Mouse (Mus musculus): ENCODE measurements around the gene Notch2.

Notch2 gene

DNA sequence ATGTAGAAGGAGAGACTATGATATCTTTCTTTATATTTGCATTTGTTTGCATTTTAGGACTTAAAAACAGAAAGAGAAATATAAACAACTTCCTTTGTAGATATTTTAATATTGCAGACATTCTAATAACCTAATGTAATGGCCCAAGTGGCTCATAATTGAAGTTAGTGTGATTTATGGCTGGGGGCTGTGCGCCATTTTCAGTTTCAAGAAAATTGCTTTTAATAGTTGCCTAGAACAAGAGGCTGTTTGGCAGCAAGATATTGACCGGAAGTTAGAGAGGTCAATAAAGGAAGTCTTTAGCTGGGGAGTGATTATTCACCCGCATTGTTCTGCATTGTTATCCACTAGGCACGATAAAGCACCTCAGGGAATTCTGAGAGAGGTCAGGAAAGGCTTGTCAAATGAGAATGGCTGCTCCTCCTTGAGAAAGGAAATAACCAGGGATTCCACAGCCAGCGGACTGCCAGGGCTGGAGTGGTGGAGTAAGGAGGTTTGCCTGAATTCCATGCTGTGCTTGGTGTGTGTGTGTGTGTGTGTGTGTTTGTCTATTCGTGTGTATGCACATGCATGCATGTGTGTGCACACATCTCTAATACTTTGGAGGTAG lies 61.4 kb downstream of the Notch2 start:
- no peak for DNase-seq (ENCODE audit: low spot score)

DNA sequence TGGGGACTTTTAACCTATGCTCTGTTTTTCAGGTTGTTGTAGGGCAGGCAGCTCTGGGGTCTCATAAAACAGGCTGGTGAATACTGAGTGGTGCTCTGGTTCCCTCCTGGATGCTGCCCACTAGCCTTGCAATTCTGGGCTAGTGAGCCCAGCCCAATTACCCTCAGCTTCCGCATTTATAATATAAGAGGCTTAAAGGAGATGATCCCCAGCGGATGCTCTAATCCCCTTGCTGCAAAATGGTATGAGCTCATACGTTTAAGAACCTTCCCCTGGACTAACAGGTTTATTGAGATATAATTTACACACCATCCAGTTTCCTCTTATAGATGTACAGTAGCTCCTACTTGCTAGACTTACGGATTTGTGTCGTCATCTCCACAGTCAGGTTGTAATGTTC lies 64.5 kb downstream of the Notch2 start:
- DNase-seq (ENCODE audit: low spot score): no peak

DNA sequence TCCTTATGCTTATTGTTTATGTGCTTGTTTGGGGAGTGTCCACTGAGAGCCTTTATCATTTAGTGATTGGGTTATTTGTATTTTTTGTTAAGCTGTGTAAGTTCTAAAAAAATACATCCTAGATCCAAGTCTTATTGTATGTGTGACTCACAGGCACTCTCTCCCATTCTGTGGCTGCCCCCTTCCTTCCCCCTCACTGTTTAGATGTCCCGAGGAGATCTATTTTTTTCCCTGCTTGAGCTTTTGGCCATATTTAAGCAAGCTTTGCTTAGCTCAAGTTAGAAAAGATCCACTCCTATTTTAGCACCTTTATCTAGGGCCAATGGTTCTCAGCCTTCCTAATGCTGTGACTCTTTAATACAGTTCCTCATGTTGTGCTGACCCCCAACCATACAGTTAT lies 65.5 kb downstream of the Notch2 start:
- no peak for DNase-seq (ENCODE audit: low spot score)

DNA sequence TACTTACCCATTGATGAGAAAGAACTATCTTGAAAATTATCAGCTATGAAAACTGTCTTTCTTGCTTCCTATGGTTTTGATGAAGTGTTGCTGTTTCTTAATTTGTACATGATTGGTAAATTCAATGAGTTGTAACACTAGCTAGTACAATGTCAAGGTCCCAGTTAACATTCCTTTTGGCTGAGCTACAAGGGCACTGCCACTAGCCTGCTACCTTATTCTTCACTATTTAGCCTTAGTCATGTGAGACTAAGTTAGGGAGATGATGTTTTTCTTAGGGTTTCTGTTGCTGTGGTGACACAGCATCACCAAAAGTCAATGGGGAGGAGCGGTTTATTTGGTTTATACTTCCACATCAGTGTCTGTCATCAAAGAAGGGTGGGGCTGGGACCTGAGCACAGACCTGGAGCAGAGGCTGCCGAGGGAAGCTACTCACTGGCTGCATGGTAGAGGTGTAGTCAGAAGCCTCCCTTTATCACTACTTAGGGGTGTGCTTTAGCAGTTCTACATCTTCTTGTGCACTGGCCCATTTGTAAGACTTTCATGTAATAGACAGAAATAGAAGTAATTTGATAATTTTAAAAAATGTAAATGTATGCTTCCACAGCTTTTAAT lies 66.4 kb downstream of the Notch2 start:
- no peak for DNase-seq (ENCODE audit: low spot score)

DNA sequence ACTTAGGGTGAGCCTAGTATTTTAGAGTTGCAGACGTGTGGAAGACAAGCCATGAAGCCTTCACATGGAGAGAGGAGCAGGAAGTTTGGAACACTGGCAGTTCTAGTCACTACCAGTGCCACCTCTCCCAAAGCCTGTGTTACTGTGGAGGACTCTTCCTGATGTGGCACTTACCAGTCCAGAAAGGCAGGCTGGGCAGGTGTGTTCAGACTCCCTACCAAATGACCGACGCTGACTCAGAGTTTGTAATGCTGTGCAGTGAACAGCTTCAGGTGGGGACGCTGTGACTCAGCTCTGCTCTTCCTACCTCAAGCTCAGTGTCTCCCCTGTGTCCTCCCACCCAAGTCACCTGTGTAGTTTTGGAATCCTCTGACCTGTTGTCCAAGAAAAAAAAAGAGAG lies 67.3 kb downstream of the Notch2 start:
- DNase-seq (ENCODE audit: low spot score): no peak

DNA sequence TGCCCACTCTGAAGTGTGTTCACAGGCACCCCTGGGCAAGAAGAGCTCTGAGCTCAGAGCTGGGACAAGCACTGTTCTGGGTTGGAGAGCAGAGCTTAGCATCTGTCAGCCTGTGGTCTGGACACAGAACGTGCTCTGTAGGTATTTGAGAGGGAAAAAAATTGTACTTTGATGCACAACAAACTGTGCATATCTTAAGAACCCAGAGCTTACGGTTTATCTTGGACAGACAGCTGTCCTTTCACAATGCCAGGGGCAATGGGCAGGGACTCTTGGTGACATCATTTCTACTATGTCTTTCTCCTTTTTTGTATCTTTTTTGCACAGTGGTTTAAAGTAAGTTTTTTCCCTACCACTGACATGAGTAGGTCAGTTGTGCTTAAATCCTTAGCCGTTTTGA lies 68.9 kb downstream of the Notch2 start:
- no peak for DNase-seq (ENCODE audit: low spot score)

DNA sequence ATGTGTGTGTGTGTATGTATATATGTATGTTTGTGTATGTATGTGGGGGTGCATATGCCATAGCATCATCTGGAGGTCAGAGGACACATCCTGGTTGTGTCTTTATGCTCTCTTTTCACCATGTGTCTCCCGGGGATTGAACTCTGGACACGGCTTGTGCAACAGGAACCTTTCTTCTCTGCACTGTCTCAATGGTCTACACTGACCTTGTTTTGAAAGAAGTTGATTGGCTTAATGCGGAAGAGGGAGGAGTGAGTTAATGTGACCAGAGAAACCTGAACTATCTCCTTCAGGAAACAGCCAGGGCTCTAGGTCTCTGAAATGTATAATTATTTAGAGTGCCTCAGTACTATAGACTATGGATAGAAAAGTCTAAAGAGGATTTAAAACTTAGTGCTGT lies 69.6 kb downstream of the Notch2 start:
- no peak for DNase-seq (ENCODE audit: low spot score)

DNA sequence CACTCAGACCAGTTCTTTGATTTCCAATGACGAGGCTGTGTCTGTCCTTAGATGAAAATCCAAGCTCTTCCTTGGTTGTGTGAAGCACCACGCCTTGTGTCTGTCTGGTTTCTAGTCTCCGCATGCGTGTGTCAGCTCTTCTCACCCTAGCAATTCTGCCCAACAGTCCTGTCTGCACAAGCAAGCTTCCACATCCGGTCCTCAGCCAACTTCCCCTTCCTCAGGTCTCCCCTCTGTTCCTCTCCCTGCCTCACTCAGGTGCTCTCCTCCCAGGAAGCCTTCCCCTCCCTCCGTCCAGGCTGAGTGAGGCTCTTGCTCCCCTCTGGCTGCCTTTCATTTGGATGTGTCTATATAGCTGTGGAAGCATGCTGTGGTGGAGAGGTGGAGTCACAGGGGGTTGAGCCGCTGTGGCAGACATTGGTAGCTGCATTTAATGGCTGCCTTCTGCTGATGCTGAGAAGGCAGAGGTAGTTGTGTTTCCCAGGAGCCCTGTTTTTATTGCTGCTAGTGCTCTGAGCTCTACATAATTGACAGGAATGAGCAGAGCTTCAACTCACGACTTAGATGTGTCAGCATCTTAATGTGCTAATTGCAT lies 70.8 kb downstream of the Notch2 start:
- no peak for DNase-seq (ENCODE audit: low spot score)

DNA sequence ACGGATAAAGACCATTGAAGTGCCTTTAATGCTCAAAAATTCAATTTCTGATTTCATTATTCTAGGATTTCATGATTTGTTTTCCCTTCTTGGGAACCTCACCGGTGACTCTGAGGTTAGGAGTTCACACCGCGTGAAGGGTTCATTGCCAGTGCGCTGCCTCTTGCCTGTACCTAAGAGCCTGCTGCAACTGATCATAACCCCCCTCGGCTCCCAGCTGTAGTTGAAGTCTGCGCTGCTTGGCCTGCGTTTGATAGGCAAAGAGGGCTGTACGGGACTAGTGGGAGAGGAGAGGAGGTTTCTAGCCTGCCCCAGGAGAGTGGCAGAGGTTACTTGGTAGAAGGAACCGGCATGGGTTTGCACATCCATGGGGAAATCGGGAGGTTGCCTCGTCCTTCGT lies 71.5 kb downstream of the Notch2 start:
- DNase-seq (ENCODE audit: low spot score): no peak

DNA sequence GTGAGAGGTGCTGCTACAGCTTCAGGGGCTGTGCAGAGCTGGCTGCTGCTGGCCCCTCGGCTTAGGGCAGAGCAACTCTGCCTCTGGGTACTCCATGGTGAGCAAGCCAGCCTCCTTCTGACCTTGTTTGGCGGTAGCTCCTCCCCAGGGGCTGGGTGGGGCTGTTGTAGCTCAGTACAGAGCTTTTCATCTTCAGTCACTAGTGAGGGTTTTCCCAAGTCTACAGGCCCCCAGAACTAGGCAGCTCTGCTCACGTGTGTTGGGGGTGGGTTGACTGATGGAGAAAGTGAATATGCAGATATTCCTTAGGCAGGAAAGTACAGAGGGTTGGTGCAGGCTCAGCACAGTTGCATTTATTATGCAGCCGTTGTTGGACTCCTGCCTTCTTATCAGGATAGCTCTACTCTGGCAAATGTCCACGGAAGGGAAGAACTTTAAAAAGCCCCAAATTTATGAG lies 72.5 kb downstream of the Notch2 start:
- DNase-seq (ENCODE audit: low spot score): peak; percentile 67

DNA sequence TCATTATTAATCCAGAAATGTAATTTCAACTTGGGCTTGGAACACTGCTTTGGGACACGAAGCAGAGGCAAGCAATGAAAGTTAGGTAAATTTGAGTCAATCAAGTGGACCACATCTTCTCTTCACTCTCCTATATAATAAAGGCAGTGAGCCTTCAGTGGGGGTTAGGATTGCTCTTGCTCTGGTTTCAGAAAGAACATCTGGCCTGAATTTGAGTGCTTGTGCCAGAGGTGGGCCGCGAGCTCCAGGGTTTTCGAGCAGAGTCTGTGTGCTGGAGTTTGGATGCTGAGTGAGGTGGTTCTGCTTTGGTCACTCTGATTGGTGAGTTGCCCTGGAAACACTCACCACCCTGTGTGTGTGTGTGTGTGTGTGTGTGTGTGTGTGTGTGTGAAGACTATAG lies 73.1 kb downstream of the Notch2 start:
- no peak for DNase-seq (ENCODE audit: low spot score)

DNA sequence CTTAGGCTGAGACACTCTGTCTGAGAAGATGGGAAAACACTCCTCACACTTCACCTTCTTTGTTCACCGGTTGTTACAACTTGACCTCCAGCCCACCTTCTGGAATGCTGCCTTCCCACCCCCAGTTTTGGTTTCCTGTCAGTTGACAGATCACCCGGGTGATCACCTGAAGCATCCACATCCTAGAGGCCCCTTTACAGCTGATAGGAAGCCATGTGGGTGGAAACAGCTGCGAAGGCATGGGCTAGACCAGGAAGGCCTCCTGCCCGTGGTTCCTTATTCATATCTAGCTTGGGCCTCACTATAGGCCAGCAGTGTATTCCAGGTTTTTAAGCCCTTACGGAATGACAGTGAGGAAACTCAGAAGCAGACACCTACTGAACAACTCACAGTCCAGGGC lies 73.5 kb downstream of the Notch2 start:
- no peak for DNase-seq (ENCODE audit: low spot score)

DNA sequence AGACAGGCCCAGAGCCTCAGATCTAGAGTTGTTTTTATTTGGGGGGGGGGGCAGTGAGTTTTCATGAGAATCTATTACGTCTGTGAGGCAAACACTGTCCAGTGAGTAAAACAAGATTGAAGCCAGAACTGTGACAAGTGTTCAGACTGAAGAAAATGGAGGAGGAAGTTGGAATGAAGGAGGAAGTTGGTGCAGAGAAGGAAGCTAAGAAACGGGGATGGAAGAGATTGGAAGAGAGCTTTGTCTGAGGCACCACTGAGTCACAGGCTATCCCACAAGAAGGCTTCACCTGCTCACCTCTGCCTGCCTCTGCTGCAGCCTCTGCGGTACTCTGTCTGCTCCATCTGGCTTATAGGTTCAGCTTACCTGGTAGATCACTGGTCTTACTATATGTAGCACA lies 74.2 kb downstream of the Notch2 start:
- no peak for DNase-seq (ENCODE audit: low spot score)

DNA sequence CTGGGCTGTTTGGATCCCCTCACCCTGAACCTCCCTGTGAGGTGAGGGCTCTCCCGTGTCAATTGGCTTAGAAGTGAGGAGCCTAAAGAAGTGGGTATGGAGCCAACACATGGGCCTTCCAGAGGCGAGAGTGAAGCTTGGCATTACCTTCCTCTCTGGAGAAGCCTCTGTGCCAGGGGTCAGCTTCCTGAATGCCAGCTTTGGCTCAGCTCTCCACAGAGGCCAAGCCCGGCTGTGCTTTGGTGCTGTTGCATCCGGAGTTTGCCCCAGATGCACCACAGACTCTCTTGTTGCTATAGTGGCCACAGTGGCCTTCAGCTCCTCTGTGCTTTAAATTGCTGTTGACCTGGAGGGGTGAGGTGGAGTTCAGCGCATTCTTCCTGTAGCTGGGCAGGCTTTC lies 76.4 kb downstream of the Notch2 start:
- no peak for DNase-seq (ENCODE audit: low spot score)

DNA sequence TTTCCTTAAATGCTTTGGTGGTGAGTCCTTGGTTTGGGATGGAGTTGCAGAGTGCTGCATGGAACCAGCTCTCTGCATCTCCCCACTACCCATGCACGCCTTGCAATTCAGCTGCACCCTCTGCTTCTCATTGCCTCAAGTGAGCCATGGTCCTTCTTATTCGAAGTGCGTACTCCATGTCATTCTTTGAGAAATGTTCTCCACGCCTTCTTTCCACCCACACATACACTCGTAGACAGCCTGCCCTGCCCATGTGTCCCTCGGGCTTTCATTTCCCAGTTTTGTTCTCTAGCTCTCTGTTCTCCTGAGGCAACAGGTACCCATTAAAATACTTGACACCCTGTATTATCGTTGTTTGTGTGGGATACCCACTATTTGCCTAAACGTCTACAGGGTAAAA lies 76.8 kb downstream of the Notch2 start:
- DNase-seq (ENCODE audit: low spot score): no peak

DNA sequence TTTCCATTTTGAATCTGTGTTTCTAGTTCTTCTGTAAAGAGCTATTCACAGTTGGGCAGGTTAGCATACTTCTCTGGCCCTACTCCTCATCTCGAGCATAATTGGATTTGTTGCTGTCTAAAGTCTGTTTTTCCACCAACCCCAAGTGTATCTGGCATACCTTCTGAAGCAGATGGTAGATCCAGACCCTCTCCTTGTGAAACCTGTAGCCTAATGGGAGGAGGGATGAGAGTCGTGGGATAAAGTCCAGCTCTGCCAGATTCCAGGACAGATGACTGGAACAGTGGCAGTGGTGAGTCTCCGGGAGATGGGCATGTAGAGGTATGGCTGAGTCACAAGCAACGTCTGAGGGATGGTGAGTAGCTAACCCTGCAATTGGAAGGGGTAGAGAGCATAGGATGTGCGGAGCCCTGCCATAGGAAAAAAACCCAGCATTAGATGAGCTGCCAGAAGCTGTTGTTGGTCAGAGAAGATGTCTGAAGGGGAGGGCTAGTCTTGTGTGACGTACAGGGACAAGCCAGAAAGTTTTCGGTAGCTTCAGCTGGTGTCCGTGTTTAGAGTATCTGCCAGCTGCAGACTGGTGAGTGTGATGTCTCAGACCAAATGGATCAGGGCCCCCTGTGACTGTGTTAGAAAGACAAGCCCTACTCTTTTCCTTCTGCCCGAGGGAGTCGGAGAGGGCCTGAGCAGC lies 79.5 kb downstream of the Notch2 start:
- no peak for DNase-seq (ENCODE audit: low spot score)

DNA sequence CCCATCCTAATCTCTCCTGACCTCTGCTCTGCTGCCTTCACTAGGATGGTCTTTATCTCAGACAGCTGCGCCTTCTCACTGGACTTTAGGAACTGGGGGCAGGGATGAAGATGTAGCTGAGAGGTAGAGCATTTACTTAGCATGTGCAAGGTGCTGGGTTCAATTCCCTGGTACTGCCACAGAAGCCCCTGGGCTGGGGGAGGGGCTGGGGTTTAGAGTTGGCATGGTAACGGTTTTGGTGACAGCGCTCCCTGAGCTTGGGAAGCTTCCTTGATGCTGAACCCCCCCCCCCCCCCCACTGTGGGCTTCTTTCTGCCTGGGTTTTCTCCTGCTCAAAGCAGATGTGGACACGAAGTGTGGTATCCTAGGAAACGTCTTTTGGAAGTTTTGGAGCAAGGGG lies 80.6 kb downstream of the Notch2 start:
- no peak for DNase-seq (ENCODE audit: low spot score)

DNA sequence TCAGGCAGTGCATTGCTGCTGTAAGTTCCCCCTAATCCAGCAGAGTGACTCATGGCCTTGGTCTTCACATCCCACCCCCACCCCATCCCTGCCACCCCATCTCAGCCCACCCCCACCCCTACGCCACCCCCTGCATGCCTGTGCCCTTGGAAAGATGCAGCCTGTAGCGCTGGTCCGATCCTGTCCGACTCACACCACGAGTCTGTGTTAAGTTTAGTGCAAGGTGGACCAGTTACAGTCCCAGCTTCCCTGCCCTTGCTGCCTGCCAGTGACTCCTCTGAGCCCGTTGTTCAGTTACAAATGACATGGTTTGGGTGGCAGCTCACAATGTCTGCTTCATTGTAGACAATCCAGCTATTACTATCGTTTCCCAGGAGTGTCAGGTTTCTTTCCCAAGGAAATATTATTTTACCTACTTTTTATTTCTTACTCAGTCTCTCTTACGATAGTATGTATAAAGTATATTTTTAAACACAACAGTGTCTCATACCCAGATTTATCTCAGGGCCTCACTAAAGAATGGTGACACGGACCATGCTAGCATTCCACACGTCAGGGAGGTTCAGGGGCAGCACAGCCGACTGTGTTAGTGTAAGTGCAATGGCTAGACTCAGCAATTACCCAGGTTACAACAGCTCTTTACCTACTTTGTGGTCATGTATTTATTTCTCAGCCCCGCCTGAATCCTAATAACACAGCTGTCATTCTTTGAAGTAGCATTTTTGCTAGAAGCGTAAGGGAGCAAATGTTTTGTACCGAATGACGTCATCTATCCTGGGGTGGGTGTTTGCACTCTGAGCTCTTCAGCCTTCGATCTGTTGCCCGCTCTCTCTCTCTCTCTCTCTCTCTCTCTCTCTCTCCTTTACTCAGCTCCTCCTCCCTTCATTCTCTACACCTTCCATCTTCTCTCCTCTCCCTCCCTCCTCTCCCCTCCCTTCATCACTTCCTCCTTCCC lies 81.6 kb downstream of the Notch2 start:
- no peak for DNase-seq (ENCODE audit: low spot score)

DNA sequence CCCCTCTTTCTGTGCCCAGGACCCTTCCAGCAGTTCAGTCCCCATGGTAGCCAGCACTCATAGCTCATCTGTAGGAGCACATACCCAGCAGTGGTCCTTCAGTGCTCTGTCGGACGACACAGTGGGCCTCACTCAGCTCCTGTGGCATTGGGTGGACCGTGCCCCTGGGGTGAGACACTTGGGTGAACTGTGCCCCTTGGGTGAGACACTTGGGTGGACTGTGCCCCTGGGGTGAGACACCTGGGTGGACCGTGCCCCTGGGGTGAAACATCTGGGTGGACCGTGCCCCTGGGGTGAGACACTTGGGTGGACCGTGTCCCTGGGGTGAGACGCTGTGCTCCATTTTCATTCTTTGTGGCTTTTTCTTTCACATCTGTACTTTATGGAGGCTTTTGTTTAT lies 83.7 kb downstream of the Notch2 start:
- DNase-seq (ENCODE audit: low spot score): no peak

DNA sequence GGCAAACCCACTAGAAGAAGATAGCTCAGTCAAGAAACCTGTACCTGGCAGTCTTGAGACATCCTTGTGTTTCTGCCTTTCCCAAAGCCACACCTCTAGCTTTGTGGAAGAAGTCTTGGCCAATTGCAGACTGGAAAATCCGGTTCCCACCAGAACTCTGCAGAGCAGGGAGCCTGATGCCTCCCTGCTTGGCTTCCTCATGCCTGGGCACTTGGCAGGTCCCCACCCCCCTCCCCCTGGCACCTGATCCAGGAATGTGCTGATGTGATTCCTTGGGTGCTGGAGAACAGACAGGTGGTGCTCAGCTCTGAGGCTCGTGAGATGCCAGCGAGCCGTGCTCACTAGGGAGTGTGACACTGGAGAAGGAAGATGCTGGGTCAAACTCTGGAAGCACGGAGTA lies 85.3 kb downstream of the Notch2 start:
- no peak for DNase-seq (ENCODE audit: low spot score)

DNA sequence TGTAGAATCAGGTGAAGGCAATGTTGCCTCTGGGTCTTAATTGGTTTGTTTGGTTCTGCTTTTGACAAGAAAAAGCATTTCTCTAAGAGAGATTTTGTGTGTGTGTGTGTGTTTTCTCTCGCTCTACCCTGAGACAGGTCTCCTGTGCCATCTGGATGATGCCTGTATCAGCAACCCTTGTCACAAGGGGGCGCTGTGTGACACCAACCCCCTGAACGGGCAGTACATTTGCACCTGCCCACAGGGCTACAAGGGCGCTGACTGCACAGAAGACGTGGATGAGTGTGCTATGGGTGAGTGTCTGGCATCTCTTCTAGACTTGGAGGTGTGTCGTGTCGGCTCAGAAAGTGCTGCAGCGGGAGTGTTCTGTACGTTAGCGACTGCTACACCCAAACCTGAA lies 86.0 kb downstream of the Notch2 start:
- no peak for DNase-seq (ENCODE audit: low spot score)

DNA sequence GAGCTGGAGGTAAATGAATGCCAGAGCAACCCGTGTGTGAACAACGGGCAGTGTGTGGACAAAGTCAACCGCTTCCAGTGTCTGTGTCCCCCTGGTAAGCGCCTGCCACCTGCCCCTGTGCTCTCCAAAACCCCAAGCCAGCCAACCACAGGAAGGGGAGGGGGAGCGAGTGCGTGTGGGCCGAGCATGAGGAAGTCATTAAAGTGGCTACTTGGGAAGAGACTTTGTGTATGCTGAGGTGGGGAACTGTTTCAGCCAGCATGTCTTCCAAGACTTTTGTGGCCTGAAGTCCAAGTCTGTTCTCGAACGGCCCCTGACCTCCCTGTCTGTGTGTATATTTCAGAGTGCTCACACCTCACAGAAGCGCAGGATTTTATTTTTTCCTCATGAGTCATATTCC lies 88.2 kb downstream of the Notch2 start:
- DNase-seq (ENCODE audit: low spot score): no peak
